Mouse (Mus musculus): Measurements from ENCODE around the gene Sppl3. TPM values are rescaled to one million over a fixed set of nuclear protein-coding genes. Genes with fewer than 3 reads are reported as not detected.

Gene Sppl3
- total RNA-seq, 2 experiments from 2014 or later: 80.5 to 81.7 TPM

DNA sequence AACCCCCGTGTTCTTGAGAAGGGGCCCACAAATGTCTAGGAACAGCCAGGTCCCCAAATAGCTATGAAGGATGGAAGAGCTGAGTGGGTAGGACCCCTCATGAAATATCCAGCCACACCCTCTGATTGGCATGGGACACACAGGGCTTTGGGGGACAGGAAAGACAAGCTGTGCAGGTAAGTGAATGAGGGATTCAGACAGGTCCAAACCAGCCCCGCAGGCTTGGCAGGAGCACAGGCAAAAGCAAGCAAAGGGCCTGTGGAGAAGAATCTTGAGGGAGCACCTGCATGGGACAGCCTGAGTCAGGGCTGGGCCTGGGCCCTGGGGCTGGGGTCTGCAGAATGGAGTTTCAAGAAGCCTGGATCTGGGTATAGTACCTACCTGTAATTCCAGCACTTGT lies 10.4 kb upstream of the Sppl3 start:
- DNase-seq: no peak

DNA sequence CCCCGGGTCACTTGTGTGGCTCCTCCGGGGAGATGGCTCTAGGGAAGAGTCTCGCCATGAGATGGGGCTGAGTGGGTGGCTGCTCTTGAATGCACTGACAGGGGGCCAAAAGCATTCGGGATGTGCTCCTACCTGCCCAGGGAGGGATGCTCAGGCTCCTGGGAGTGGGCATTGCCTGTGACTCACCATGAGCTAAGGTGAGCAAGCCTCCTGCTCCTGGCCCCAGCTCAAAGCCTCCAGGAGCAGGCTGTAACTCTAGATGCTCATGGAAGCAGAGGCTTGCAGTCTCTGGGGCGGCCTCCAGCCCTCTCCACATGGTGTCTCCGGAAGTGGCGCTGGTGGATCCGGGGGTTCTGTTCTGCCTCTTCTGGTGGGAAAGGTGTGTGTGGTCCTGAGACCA lies 9.5 kb upstream of the Sppl3 start:
- no peak for DNase-seq

DNA sequence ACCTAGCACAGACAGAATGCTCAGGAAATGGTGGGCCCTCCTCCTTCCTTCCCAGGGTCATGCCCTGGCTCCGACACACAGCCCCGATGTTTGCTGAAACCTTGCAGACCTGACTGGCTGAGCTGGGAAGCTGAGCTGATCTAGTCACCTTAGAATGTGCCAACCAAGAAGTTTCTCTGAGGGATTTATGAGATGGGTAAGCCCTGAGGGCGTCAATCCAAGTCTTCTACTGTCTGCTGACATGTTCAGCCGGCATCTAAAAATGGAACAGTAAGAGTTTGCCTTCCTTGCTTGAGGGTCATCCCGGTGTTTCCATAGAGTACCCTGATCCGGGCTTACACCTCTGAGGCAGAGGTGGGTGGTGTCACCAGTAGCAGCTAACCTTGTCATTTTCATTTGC lies 8.2 kb upstream of the Sppl3 start:
- DNase-seq: no peak

DNA sequence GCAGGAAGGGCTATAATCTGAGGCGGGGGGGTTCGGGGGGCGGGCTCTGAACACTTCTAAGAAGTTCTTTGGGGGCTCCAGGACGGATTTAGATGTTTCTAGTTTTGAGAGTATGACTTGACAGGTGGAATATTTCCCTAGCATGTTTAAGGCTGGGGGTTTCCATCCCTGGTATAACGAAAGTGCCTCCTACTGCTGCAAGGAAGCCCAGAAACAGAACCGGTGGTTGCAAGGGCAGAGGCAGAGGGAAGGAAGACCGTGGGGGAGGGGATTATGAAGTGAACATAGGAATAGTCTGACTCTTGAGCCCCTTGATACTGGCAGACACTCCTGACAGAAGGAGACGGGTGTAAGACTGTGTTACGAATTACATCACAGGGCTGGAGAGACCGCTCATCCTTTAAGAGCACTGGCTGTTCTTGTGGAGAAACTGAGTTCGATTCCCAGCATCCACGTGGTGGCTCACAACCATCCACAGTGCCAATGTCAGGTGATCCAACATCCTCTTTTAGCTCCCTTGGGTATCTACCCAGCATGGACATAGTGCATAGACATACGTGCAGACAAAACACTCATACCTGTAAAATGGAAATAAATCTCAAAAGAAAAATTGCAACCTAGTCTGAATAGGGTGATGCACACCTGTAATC lies 7.6 kb upstream of the Sppl3 start:
- no peak for DNase-seq

DNA sequence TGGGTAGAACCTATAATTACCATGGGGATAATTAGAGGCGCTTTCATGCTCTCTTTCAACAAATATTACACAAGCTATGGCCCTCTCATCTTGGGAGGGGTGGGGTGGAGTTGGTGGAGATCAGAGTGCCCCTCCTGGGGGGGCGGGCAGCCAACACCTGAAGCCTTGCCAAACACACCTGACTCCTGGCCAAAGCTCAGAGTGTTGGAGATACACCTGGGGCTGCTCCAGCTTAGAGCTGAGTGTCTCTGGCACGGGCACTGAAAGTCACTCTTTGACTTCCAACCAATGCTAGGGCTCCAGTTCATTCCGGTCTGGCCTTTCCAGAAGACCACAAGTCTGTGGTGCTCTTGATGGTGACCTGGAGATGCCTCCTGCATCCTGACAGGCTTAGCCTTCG lies 3.2 kb upstream of the Sppl3 start:
- no peak for DNase-seq

DNA sequence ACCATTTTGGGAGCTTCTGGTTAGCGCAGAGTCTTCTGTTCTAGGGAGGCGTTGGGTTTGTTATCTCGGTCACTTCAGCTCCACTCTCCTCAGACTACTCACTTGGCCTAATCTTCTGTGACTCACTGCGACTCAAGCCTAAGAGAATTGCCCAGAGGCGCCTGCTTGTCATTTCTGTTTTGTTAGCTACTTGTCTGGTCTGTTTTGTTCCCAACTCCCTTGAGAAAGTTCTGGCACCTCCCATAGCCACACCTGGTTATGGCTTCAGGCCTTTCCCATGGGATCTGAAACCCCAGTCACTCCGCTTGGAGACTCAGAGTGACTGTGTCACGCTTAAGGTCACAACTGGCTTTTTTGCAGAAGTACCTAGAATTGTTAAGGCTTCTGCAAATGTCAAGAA lies 2.6 kb upstream of the Sppl3 start:
- no peak for DNase-seq

DNA sequence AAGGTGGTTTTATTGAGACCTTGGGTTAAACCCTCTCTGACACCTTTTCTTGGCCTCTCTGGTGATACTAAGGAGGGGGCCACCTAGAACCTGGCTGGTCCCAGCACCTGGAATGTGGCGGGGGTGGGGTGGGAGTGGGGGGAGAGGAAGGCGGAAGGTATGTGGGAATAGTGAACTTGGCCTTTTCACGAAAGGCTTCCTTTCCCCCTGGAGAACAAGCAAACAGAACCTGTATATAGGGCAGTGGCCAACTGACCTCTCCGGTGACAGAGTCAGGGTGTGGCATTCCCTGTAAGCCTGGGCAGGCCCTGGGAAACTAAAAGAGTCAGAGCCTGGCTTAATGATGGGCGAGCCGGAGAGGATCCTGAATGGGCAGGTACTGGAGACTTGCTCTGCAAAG lies 1.8 kb upstream of the Sppl3 start:
- DNase-seq: no peak

DNA sequence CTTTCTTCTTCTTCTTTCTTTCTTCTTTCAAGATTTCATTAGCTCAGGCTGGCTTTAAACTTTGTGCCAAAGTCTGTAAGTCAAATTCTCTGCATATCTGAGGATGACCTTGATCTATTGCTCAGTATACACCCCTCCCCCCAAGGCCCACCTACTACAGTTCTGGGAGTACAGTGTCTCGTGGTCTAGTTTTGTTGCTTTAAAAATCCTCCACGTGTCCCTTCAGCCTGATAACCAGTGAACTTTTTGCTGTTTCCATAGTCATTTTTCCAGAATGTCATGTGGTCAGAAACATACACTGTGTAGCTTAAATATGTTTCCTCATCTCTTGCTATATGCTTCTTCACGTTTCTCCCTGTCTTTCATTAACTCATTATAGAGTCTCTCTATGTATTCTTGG lies 976 bp upstream of the Sppl3 start:
- no peak for DNase-seq

DNA sequence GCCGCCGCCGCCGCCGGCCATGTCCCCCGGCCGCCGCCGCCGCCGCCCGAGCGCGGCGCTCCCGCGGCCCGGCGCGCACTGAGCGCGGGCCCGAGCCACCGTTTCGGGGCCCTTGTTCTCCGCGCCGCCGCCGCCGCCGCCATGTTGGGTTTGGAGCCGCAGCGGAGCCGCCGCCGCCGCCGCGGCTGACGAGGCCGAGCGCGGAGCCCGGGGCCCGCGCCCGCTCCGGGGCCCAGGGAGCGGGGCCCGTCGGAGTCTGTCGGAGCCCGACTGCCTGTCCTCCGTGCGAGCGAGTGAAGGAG lies 231 bp downstream of the Sppl3 start:
- DNase-seq: no peak

DNA sequence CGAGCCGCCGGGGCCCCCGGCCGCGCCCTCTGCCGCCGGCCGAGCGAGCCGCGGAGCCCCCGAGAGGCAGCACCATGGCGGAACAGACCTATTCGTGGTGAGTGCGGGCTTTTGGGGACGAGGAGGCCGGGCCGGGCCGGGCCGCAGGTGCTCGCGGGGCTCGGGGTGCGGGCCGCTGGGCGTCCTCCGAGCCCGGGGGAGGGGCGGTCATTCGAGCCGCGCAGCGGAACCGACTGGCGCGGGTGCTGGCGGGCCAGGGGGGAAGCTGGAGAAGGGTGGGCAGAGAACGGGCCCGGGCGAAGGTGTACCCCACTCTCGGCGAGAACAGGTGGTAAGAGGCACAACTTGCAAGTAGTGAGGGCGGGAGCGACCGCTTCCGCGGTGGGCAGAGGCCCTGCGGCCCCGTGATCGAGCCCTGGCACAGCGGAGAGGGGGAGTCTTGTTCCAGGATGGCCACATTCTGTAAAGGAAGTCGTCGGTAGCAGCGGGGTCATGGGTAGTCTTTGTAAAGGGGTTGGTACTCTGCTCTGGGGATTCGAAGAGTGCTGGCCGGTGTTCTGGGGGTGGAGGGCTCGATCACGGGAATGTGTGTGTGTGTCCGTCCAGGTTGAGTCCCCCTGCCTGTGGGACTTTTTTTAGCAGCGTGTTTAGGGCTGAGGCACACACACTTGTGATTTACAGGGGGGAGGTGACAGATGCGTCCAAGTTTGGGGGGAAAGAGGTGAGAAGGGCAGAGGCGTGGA lies 753 bp downstream of the Sppl3 start:
- peak; percentile 22 to 54 for DNase-seq

DNA sequence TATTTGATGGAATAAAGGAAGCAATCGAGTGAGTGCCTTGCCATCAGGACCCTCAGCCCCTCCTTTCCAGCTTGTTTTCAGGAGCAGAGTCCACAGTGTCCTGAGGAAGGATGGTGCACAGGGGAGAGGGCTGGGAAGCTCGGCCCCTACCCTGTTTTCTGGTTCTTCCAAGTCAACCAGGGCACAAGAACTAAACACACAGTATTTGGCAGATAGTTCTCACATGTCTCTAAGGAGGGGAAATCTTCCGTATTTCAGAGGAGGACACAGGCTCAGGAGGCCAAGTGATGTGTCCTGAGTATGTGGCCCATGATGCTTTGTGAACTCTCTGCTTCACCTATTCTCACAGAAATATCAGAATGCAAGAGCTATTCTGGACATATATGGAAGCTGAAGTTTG lies 2.5 kb downstream of the Sppl3 start:
- no peak for DNase-seq

DNA sequence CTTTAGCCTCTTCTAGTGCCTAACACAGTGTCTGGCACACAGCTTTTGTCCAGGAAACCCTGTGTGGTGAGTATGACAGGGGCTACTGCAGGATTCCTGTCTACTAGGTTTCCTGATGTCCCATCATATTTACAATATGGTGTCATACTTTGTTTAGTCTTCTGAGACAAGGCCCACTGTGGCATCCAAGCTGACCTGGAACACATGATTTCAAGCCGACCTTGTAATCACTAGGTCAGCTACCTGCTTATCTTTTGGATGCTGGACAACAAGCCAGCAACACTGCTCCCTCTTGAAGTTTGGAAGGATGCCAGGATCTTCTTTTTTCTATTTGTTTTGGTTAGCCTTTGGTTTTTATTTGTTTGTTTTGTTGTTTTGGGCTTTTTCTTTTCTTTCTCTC lies 3.6 kb downstream of the Sppl3 start:
- DNase-seq: no peak

DNA sequence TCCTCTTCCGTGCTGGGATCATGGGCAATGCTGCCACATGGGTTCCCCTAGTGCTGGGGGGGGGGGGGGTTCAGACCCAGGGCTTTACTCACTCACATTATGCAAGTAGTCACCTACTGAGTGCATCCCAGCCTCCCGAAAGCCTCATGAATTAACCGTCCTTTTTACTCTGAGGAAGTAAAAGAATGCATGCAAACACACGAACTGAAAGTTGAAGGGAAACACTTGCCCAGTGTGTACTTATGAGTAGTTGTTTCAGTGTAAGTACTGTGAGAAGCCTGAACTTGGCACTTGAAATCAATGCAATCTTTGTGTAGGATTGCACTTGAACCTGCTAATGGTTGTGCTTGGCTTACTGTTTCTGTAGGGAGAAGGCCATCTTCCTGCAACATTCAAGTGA lies 4.2 kb downstream of the Sppl3 start:
- no peak for DNase-seq

DNA sequence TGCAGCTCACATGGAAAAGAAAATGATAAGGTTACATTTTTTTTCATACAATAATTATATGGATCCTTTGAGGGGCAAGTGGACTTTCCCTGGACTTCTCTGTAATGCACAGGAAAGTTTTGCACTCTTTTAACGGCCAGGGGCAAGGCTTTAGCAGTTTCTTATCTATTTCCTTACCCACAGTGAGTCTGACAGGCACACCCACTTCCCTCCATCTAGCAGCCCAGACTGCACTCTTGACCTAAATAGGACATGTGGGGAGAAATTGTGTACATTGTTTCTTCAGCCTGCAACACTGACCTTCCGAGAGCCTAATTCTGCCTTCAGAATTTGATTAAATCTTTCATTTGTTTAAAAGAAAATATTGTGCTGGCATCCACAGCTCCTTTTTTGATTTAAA lies 7.3 kb downstream of the Sppl3 start:
- DNase-seq: no peak

DNA sequence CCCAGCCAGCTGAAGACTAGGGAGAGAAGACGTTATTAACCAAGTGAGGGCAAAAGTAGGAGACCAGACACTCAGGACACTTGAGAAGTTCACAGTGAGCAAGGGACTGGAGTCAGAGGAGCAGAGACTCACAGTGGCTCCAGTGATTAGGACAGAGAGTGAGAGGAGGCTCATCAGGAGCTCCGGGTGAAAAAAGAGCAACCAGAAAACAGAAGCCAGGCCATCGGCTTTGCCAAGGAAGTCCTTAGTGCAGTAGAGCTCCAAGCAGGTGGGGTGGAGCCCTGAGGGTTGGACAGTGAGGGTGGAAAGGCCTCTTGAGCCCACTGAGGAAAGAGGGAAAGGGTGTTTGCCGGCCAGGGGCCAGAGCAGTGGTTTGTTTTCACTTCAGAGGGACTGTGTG lies 7.9 kb downstream of the Sppl3 start:
- no peak for DNase-seq

DNA sequence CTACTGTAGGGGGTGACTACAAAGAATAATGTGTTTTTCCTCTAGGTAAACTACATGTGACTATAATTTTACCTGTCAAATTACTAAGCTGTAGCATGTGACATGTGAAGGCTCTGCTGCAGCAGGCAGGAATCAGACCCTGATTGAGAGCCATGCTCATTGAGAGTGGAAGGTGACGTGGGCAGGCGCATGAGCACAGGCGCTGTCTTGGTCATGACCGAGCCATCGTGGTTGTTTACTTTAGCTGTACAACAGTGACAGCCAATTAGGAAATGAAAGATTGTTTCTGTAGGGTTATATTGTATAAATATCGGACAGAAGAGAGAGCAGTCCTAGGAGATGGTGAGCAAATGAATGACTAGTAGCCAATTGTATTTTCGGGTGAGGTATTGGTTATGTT lies 11.1 kb downstream of the Sppl3 start:
- DNase-seq: no peak

DNA sequence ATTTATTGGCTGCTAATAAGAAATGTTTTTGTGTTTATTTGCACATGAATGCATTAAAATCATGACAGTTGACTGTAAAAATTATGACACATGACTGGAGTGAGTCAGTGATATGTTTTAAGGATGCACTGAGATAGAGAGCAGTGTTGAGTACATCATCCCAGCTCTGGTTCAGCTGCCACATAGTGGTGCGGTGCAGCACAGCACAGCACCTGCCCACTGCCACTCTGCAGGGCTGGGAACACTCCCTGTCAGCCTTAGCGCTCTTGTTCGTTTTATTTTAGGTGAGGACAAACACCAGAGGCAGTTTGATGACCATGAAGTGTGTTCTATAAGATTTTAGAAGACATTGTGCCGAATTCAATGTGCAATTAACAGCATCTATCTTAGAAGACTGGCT lies 15.2 kb downstream of the Sppl3 start:
- DNase-seq: no peak

DNA sequence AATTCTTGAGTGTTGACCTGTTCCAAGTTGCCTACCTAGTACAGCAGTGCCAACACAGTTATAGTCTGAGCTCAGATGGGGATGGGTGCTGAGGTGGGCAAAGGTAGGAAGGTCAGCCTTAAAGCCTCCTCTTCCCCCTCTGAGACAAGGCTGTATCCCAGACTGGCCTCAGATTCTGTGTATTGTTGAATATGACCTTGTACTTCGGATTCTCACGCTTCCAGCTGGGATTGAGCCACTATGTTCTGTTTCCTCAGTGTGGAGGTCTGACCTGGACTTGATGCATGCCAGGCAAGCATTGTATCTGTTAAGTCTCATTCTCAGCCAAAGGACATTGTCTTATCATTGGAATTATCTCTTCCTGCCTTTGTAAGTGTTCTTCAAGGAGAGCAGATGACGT lies 16.2 kb downstream of the Sppl3 start:
- DNase-seq: no peak

DNA sequence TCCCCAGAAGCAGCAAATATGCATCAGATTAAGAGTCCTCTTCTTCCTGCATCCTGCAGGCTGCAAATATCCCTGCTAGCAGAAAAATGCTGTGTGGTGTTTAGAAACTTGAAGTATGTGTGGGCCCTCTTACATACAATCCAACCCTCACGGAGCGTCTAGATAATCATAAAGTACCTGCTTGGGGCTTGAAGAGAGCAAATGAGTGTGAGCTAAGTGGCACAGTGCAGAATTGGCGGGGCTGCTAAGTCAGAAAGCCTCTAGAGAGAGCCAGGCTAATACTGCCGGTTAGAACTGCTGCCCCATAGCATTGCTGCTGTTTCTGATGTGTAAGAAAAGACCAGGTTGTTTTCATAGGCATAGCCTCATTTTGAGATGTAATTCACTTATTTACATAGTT lies 18.0 kb downstream of the Sppl3 start:
- DNase-seq: no peak

DNA sequence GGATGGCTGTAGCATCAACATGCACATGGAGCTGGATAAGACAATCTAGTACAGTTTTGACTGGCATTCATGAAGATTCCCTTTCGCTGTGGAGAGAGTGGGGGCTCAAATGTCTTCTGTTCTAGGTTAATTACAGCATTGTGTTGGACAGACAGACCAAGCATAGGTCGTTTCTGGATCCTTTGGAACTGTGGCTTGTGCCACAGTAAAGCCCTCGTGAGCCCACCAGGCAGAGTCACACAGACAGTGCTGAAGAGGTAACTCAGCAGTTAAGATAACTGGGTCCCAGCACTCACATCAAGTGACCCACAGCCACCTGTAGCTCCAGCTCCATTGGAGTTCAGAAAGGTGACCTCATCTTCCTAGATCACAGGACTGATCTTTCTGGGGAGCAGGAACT lies 18.6 kb downstream of the Sppl3 start:
- DNase-seq: no peak

DNA sequence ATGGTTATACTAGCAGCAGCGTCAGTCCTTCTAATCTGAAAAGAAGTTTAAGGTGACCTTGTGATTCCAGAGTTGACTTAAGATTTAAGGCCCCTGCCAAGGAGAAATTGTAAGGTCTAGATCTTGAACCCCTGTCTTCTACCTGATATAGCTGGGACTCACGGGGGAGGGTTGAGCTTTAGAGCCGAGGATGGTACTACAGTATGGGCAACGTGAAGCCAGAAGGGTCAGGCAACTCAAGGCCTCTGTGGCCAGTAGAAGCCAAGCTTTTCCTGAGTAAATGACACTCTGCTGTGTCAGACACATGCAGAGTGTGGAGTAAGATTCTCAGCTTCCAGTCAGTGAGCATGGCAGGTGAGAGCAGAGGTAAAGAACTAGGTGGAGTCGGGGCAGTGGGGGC lies 20.6 kb downstream of the Sppl3 start:
- DNase-seq: no peak

DNA sequence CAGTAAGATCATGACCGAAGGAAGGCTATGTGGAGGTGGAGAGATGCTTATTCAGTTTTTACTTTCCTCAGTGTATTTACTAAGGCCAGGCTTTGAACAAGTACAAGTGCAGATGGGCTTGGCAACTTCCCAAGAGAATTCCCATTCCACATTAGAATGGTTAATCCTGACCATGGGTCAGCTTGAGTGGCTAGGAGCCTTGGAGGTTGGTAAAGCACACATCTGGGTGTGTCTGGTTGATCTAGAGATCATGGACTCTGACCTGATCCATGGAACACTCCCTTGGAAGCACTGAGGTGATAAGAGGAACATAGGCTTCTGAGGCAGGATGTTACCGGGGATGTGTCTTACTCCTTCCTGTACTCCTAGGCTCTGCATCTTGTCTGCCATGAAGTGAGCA lies 21.7 kb downstream of the Sppl3 start:
- no peak for DNase-seq

DNA sequence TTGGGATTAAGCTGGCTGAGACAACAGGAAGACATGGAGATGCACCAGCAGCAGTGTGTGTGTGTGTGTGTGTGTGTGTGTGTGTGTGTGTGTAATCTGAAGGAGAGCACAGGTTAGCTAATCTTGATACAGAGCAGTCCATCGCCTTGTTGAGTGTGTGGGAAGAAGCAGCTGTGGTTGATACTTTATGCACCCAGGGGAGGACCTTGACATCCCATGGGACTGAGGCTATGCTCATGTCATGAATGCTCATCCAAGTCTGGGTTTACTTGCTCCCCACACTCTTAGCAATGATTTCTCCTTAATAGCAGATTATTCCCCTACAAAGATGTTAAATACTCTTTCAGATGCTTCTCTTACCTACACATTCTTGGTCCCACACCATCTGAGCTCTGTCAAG lies 24.3 kb downstream of the Sppl3 start:
- DNase-seq: no peak

DNA sequence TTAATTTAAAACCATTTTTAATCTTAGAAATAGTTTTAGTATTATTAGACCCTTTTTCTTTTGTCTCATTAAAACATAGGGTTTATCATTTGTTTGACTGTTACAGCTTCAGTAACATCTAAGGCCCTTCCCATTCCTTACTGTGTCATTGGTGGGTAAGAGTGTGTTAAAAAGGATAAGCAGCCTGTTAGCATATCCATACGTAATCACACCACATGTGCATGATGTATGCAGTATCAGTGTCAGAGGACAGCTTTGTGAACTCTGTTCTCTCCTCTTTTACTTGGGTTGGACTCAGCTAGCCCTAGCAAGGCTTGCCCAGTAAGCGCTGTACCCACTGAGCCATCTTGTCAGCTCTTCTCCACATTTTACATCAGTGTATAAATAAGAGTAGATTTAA lies 26.2 kb downstream of the Sppl3 start:
- no peak for DNase-seq

DNA sequence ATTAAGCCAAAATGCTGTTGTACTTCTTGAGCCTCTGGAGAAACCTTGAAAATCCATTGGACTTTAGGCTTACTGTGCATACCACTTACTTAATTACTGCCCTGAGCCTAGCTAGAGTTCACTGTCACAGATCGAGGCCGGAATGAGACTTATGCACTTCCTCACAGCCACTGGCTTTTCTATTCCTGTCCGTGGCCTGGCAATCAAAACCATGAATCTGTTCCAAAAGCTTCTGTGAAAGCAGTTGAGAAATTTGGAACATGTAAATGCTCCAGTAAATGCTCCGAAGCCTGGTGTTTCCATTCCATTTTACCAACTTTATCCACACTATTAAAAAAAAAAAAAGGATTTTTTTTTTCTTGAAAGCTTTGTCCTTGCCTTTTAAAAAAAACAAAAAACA lies 29.8 kb downstream of the Sppl3 start:
- DNase-seq: no peak
